Comparison of ENCODE assay signal across 11 mouse cellular contexts in genomic region chr5:101932971-101933810, GRCm38 (mm10).
A peak's percentile ranks its signal among the peaks of the same experiment; 100 is the strongest.
DNase-seq lines count a peak whose midpoint lies in the region; ATAC-seq and TF ChIP-seq lines count a peak whose summit lies in the region.
"Had no signal": no experiment of that assay in that cellular context is flagged by ENCODE, and none has a peak within 500 bp of the region (broad histone marks: within the 10 kb centered on the region; RNA-seq: fewer than 3 reads in every experiment).

No protein-coding gene starts in this region.

- peaks cover 60% of the 10 kb centered on the region for H3K36me3 ChIP-seq in forebrain, embryonic 15.5 days
- H3K36me3 ChIP-seq in forebrain, embryonic 10.5 days (replicated peaks): peaks cover 88% of the 10 kb centered on the region
- peaks cover 75% of the 10 kb centered on the region for H3K36me3 ChIP-seq in midbrain, embryonic 14.5 days (ENCODE audit: control insufficient read depth, insufficient read depth, low read length)
- H3K36me3 ChIP-seq in midbrain, embryonic 15.5 days (replicated peaks): peaks cover 32% of the 10 kb centered on the region
- peaks cover 21% of the 10 kb centered on the region; the same call in 1 of the 2 replicates for H3K36me3 ChIP-seq in stomach, postnatal 0 days (ENCODE audit: control insufficient read depth, insufficient read depth, low read length)

- peaks cover 6% of the 10 kb centered on the region; the same call in 1 of the 2 replicates for H3K4me1 ChIP-seq in forebrain, embryonic 15.5 days
- no peaks in the 10 kb centered on the region for H3K4me1 ChIP-seq in forebrain, embryonic 10.5 days
- H3K4me1 ChIP-seq in midbrain, embryonic 14.5 days (ENCODE audit: control insufficient read depth, insufficient read depth, low read length): no peaks in the 10 kb centered on the region
- no peaks in the 10 kb centered on the region for H3K4me1 ChIP-seq in midbrain, embryonic 15.5 days
- H3K4me1 ChIP-seq in stomach, postnatal 0 days (replicated peaks; ENCODE audit: control insufficient read depth, insufficient read depth): no peaks in the 10 kb centered on the region
- H3K4me1 ChIP-seq: hindbrain, embryonic 12.5 days; limb, embryonic 12.5 days had no signal

- no peak for TF ChIP-seq CTCF in stomach, postnatal 0 days (IDR thresholded peaks at IDR 0.05; ENCODE audit: low read depth)

- ATAC-seq in forebrain, embryonic 15.5 days (replicated peaks): peak; percentile 63; the same call in 1 of the 2 replicates
- no peak for ATAC-seq in midbrain, embryonic 14.5 days (ENCODE audit: low FRiP score, low TSS enrichment)
- no peak for ATAC-seq in midbrain, embryonic 15.5 days (replicated peaks)
- peak; percentile 73; the same call in 1 of the 2 replicates for ATAC-seq in stomach, postnatal 0 days (ENCODE audit: low FRiP score, low TSS enrichment)

- no peak overlapping the region for H3K4me3 ChIP-seq in forebrain, embryonic 15.5 days
- no peak overlapping the region for H3K4me3 ChIP-seq in forebrain, embryonic 10.5 days
- H3K4me3 ChIP-seq in midbrain, embryonic 14.5 days (replicated peaks; ENCODE audit: low read depth, low read length): no peak overlapping the region
- H3K4me3 ChIP-seq in midbrain, embryonic 15.5 days: no peak overlapping the region
- H3K4me3 ChIP-seq in stomach, postnatal 0 days (ENCODE audit: low read depth, low read length): no peak overlapping the region
- H3K4me3 ChIP-seq: hindbrain, embryonic 12.5 days; limb, embryonic 12.5 days had no signal

- H3K9me3 ChIP-seq in forebrain, embryonic 15.5 days: no peaks in the 10 kb centered on the region
- no peaks in the 10 kb centered on the region for H3K9me3 ChIP-seq in forebrain, embryonic 10.5 days
- H3K9me3 ChIP-seq in midbrain, embryonic 14.5 days (ENCODE audit: control insufficient read depth, low read length): no peaks in the 10 kb centered on the region
- no peaks in the 10 kb centered on the region for H3K9me3 ChIP-seq in midbrain, embryonic 15.5 days
- no peaks in the 10 kb centered on the region for H3K9me3 ChIP-seq in stomach, postnatal 0 days (ENCODE audit: control insufficient read depth, low read length)
- H3K9me3 ChIP-seq: hindbrain, embryonic 12.5 days; limb, embryonic 12.5 days had no signal

- H3K9ac ChIP-seq in forebrain, embryonic 15.5 days (replicated peaks): no peak overlapping the region
- H3K9ac ChIP-seq in midbrain, embryonic 14.5 days (replicated peaks; ENCODE audit: low read length): no peak overlapping the region
- H3K9ac ChIP-seq in midbrain, embryonic 15.5 days: no peak overlapping the region
- no peak overlapping the region for H3K9ac ChIP-seq in stomach, postnatal 0 days (ENCODE audit: low read length)
- H3K9ac ChIP-seq: hindbrain, embryonic 12.5 days; limb, embryonic 12.5 days had no signal

- H3K27ac ChIP-seq in forebrain, embryonic 15.5 days (replicated peaks): peak overlapping the region; percentile 51; the same call in 1 of the 2 replicates
- H3K27ac ChIP-seq in forebrain, embryonic 10.5 days: no peak overlapping the region
- 0 out of 2 replicates have a peak overlapping the region, but pooled peaks have one; percentile 37 for H3K27ac ChIP-seq in midbrain, embryonic 14.5 days (replicated peaks; ENCODE audit: low read depth, low read length)
- no peak overlapping the region for H3K27ac ChIP-seq in midbrain, embryonic 15.5 days
- peak overlapping the region; percentile 79 for H3K27ac ChIP-seq in stomach, postnatal 0 days (replicated peaks)
- H3K27ac ChIP-seq: hindbrain, embryonic 12.5 days; limb, embryonic 12.5 days had no signal

- DNase-seq in forebrain, embryonic 10.5 days (ENCODE audit: extremely low spot score, low spot score): no peak
- no peak for DNase-seq in midbrain, embryonic 14.5 days
- DNase-seq in heart, postnatal 4 days: peak; percentile 50
- DNase-seq in stomach, postnatal 0 days (ENCODE audit: low spot score): no peak
- no peak for DNase-seq in T-cell, adult 2 months (ENCODE audit: low spot score)
- no peak for DNase-seq in spleen, postnatal 10 days (ENCODE audit: low spot score in 2 of 2)
- DNase-seq: right cerebral cortex, postnatal 14 days had no signal

- TF ChIP-seq EP300 in stomach, postnatal 0 days (optimal IDR thresholded peaks at IDR 0.05): peak; percentile 13

- no peaks in the 10 kb centered on the region for H3K27me3 ChIP-seq in forebrain, embryonic 15.5 days
- H3K27me3 ChIP-seq in forebrain, embryonic 10.5 days (ENCODE audit: poor library complexity, severe bottlenecking): no peaks in the 10 kb centered on the region
- H3K27me3 ChIP-seq in midbrain, embryonic 14.5 days (ENCODE audit: control insufficient read depth, insufficient read depth, low read length): no peaks in the 10 kb centered on the region
- no peaks in the 10 kb centered on the region for H3K27me3 ChIP-seq in midbrain, embryonic 15.5 days (replicated peaks)
- H3K27me3 ChIP-seq in stomach, postnatal 0 days (ENCODE audit: control insufficient read depth, insufficient read depth, low read length): no peaks in the 10 kb centered on the region
- H3K27me3 ChIP-seq: hindbrain, embryonic 12.5 days; limb, embryonic 12.5 days had no signal

- no peak overlapping the region for H3K4me2 ChIP-seq in forebrain, embryonic 15.5 days (replicated peaks)
- H3K4me2 ChIP-seq in midbrain, embryonic 14.5 days (ENCODE audit: low read length): no peak overlapping the region
- H3K4me2 ChIP-seq in midbrain, embryonic 15.5 days: no peak overlapping the region
- H3K4me2 ChIP-seq in stomach, postnatal 0 days (replicated peaks; ENCODE audit: low read depth): no peak overlapping the region
- H3K4me2 ChIP-seq: hindbrain, embryonic 12.5 days; limb, embryonic 12.5 days had no signal

- 51% methylated on average over 15 of the region's 15 CpGs for WGBS in forebrain, embryonic 15.5 days
- WGBS in forebrain, embryonic 10.5 days: 89% methylated on average over 15 of the region's 15 CpGs
- WGBS in midbrain, embryonic 14.5 days: 72% methylated on average over 15 of the region's 15 CpGs
- 70% methylated on average over 15 of the region's 15 CpGs for WGBS in midbrain, embryonic 15.5 days
- WGBS in stomach, postnatal 0 days: 53% methylated on average over 15 of the region's 15 CpGs

Comparison
In these comparisons a context has a peak if more than half of its experiments do, and no peak if none do; other contexts are left out.
1. H3K27ac ChIP-seq: peak in forebrain, embryonic 15.5 days (single experiment), midbrain, embryonic 14.5 days (single experiment) and stomach, postnatal 0 days (single experiment); none in forebrain, embryonic 10.5 days (single experiment) and midbrain, embryonic 15.5 days (single experiment).
2. ATAC-seq: peak in forebrain, embryonic 15.5 days (single experiment) and stomach, postnatal 0 days (single experiment); none in midbrain, embryonic 14.5 days (single experiment) and midbrain, embryonic 15.5 days (single experiment).